Comparison of ENCODE assay signal across 19 mouse cellular contexts in the genomic region with DNA sequence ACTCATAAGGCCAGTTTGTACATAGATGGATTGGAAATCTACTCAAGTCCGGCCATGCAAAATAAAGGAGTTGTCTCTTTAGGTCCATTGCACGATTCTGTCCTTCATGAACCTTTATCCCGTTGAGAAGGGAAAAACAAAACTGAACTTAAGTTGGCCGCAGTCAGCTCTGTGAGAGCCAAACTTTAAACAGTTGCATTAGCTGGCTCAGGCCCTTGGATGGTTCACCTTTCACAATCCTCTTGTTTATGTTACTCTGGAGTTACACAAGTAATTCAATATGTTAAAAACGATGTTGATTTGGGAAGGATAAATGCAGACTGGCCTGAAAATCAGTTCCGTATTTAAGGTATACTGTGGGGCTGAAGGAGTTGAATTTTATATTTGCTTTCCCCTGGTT.
DNase-seq lines count a peak whose midpoint lies in the region; ATAC-seq and TF ChIP-seq lines count a peak whose summit lies in the region.
"Had no signal": no experiment of that assay in that cellular context is flagged by ENCODE, and none has a peak within 500 bp of the region (broad histone marks: within the 10 kb centered on the region; RNA-seq: fewer than 3 reads in every experiment).

No protein-coding gene starts in this region.

- H3K27ac ChIP-seq in heart, embryonic 15.5 days, result peak overlapping the region; percentile 65
- H3K27ac ChIP-seq in lung, embryonic 14.5 days (ENCODE audit: low read depth), result peak overlapping the region; percentile 54; the same call in 1 of the 2 replicates
- peak overlapping the region; percentile 74 for H3K27ac ChIP-seq in embryonic fibroblast, embryonic 13.5 days (ENCODE audit: insufficient read depth, low read length)
- H3K27ac ChIP-seq in stomach, embryonic 16.5 days (ENCODE audit: low read length), result peak overlapping the region; percentile 74
- H3K27ac ChIP-seq: kidney, postnatal 0 days; liver, embryonic 13.5 days had no signal

- no peaks in the 10 kb centered on the region for H3K27me3 ChIP-seq in heart, embryonic 15.5 days
- no peaks in the 10 kb centered on the region for H3K27me3 ChIP-seq in lung, embryonic 14.5 days (ENCODE audit: insufficient read depth, low read length)
- no peaks in the 10 kb centered on the region for H3K27me3 ChIP-seq in stomach, embryonic 16.5 days (ENCODE audit: control insufficient read depth, insufficient read depth, low read length)
- H3K27me3 ChIP-seq: liver, embryonic 13.5 days had no signal

- no peak for TF ChIP-seq CTCF in lung, embryonic 14.5 days (IDR thresholded peaks at IDR 0.05; ENCODE audit: low read depth)
- no peak for TF ChIP-seq CTCF in embryonic fibroblast, embryonic 13.5 days (IDR thresholded peaks at IDR 0.05; ENCODE audit: borderline replicate concordance, insufficient read depth, low read length)

- no peak for ATAC-seq in heart, embryonic 15.5 days (replicated peaks; ENCODE audit: insufficient number of reproducible peaks, insufficient read depth, low FRiP score, low read depth)
- ATAC-seq in lung, embryonic 14.5 days (ENCODE audit: insufficient read depth), result no peak
- peak; percentile 42; the same call in 1 of the 2 replicates for ATAC-seq in stomach, embryonic 16.5 days (ENCODE audit: insufficient read depth, low FRiP score)
- no peak for ATAC-seq in megakaryocyte progenitor cell, adult 5-6 weeks (replicated peaks; ENCODE audit: poor library complexity)
- ATAC-seq: midbrain, embryonic 16.5 days had no signal

- H3K36me3 ChIP-seq in heart, embryonic 15.5 days, result no peaks in the 10 kb centered on the region
- H3K36me3 ChIP-seq in lung, embryonic 14.5 days (ENCODE audit: insufficient read depth), result no peaks in the 10 kb centered on the region
- H3K36me3 ChIP-seq in stomach, embryonic 16.5 days (ENCODE audit: control insufficient read depth, insufficient read depth, low read length), result no peaks in the 10 kb centered on the region
- H3K36me3 ChIP-seq: liver, embryonic 13.5 days had no signal

- H3K4me1 ChIP-seq in heart, embryonic 15.5 days (replicated peaks), result peaks cover 64% of the 10 kb centered on the region
- peaks cover 8% of the 10 kb centered on the region; the same call in 1 of the 2 replicates for H3K4me1 ChIP-seq in lung, embryonic 14.5 days (ENCODE audit: insufficient read depth)
- peaks cover 28% of the 10 kb centered on the region for H3K4me1 ChIP-seq in embryonic fibroblast, embryonic 13.5 days (ENCODE audit: control insufficient read depth, insufficient read depth, low read length)
- H3K4me1 ChIP-seq in stomach, embryonic 16.5 days (ENCODE audit: control insufficient read depth, insufficient read depth, low read length), result peaks cover 18% of the 10 kb centered on the region
- H3K4me1 ChIP-seq: liver, embryonic 13.5 days had no signal

- no peaks in the 10 kb centered on the region for H3K9me3 ChIP-seq in heart, embryonic 15.5 days (replicated peaks)
- no peaks in the 10 kb centered on the region for H3K9me3 ChIP-seq in lung, embryonic 14.5 days (ENCODE audit: low read depth, low read length)
- H3K9me3 ChIP-seq in stomach, embryonic 16.5 days (replicated peaks; ENCODE audit: control insufficient read depth, low read length), result no peaks in the 10 kb centered on the region
- H3K9me3 ChIP-seq: liver, embryonic 13.5 days; megakaryocyte, embryonic 14.5 days had no signal

- H3K4me2 ChIP-seq in heart, embryonic 15.5 days, result peak overlapping the region; percentile 7; the same call in 1 of the 2 replicates
- no peak overlapping the region for H3K4me2 ChIP-seq in lung, embryonic 14.5 days
- H3K4me2 ChIP-seq in stomach, embryonic 16.5 days (ENCODE audit: low read depth, low read length), result peak overlapping the region; percentile 30; the same call in 1 of the 2 replicates
- H3K4me2 ChIP-seq: liver, embryonic 13.5 days had no signal

- 64% methylated on average over 6 of the region's 6 CpGs for WGBS in heart, embryonic 15.5 days
- 52% methylated on average over 6 of the region's 6 CpGs for WGBS in lung, embryonic 14.5 days
- 45% methylated on average over 6 of the region's 6 CpGs for WGBS in stomach, embryonic 16.5 days

- no peak for DNase-seq in heart, adult 9 months (ENCODE audit: low spot score in 2 of 2)
- peak; percentile 48 for DNase-seq in lung, embryonic 14.5 days
- no peak for DNase-seq in lung, postnatal 25 days (ENCODE audit: low spot score)
- DNase-seq: adrenal gland, adult 8-10 months; cerebellum, adult 18-20 months; gastrocnemius, postnatal 36 days; heart, postnatal 4 days; liver, embryonic 13.5 days; right cerebral cortex, postnatal 14 days; thymus, adult 18-20 months had no signal

- H3K9ac ChIP-seq in heart, embryonic 15.5 days, result no peak overlapping the region
- H3K9ac ChIP-seq in lung, embryonic 14.5 days, result no peak overlapping the region
- no peak overlapping the region for H3K9ac ChIP-seq in stomach, embryonic 16.5 days (ENCODE audit: low read length)
- H3K9ac ChIP-seq: liver, embryonic 13.5 days had no signal

- no peak overlapping the region for H3K4me3 ChIP-seq in heart, embryonic 15.5 days
- no peak overlapping the region for H3K4me3 ChIP-seq in lung, embryonic 14.5 days (ENCODE audit: low read depth, low read length)
- no peak overlapping the region for H3K4me3 ChIP-seq in embryonic fibroblast, embryonic 13.5 days (ENCODE audit: insufficient read depth, low read length)
- H3K4me3 ChIP-seq in stomach, embryonic 16.5 days (replicated peaks; ENCODE audit: low read length), result no peak overlapping the region
- H3K4me3 ChIP-seq: erythroblast, embryonic 14.5 days; layer of hippocampus, adult 2 months; liver, embryonic 13.5 days; megakaryocyte, embryonic 14.5 days had no signal

- no peak for TF ChIP-seq POLR2A in embryonic fibroblast, embryonic 13.5 days (IDR thresholded peaks at IDR 0.05; ENCODE audit: low read depth, low read length)
